Mouse (Mus musculus) layer of hippocampus, adult 11-12 months (tissue): Measurements from ENCODE around the gene D930048N14Rik.
"Not testable (repeated sequence)": the region's sequence is repeated elsewhere in the genome, so short reads cannot be mapped to it uniquely, and the experiment has no call there.

Experiments used
- DNase-seq: peaks from one replicate; pipeline ENCODE4 v3.0.0; 2022; ENCODE audit warnings: low spot score

Gene D930048N14Rik

GRCm38 (mm10) chr11:51650691-51651515 is at the start of gene D930048N14Rik, which contains the start of gene N4bp3:
TSS of gene D930048N14Rik (plus strand) at chr11:51650954.
TSS of gene N4bp3 (minus strand) at chr11:51650842.
- DNase-seq: no peak

GRCm38 (mm10) chr11:51602253-51602652 is 48.5 kb upstream of the D930048N14Rik start:
- DNase-seq: no peak

- DNase-seq: peak; percentile 79
Measured at GRCm38 (mm10) chr11:51605602-51606446, 44.9 kb upstream of the D930048N14Rik start.

- peak; percentile 99 for DNase-seq
Measured at GRCm38 (mm10) chr11:51606447-51607095, 44.2 kb upstream of the D930048N14Rik start, which contains the start of gene Hnrnpab. TSS of gene Hnrnpab (minus strand) at chr11:51606847.

GRCm38 (mm10) chr11:51607096-51607738 is 43.5 kb upstream of the D930048N14Rik start:
- DNase-seq: no peak

GRCm38 (mm10) chr11:51609266-51609909 is 41.4 kb upstream of the D930048N14Rik start:
- no peak for DNase-seq

GRCm38 (mm10) chr11:51609940-51610339 is 40.8 kb upstream of the D930048N14Rik start:
- DNase-seq: not testable (repeated sequence)

- no peak for DNase-seq
Measured at GRCm38 (mm10) chr11:51614256-51614655, 36.5 kb upstream of the D930048N14Rik start.

GRCm38 (mm10) chr11:51615129-51615528 is 35.6 kb upstream of the D930048N14Rik start:
- no peak for DNase-seq

GRCm38 (mm10) chr11:51615601-51616000 is 35.2 kb upstream of the D930048N14Rik start:
- DNase-seq: peak; percentile 42

GRCm38 (mm10) chr11:51616113-51616512 is 34.6 kb upstream of the D930048N14Rik start:
- DNase-seq: not testable (repeated sequence)

GRCm38 (mm10) chr11:51617693-51618092 is 33.1 kb upstream of the D930048N14Rik start:
- DNase-seq: peak; percentile 80

- no peak for DNase-seq
Measured at GRCm38 (mm10) chr11:51618894-51619408, 31.8 kb upstream of the D930048N14Rik start.

- peak; percentile 96 for DNase-seq
Measured at GRCm38 (mm10) chr11:51619409-51620060, 31.2 kb upstream of the D930048N14Rik start, which contains the start of gene Nhp2. TSS of gene Nhp2 (plus strand) at chr11:51619735.

GRCm38 (mm10) chr11:51620084-51620483 is 30.7 kb upstream of the D930048N14Rik start:
- DNase-seq: no peak

- DNase-seq: no peak
Measured at GRCm38 (mm10) chr11:51621776-51622175, 29.0 kb upstream of the D930048N14Rik start.

GRCm38 (mm10) chr11:51622971-51623491 is 27.7 kb upstream of the D930048N14Rik start:
- DNase-seq: peak; percentile 68

- DNase-seq: no peak
Measured at GRCm38 (mm10) chr11:51625187-51625820, 25.4 kb upstream of the D930048N14Rik start.

GRCm38 (mm10) chr11:51627425-51627824 is 23.3 kb upstream of the D930048N14Rik start:
- peak; percentile 56 for DNase-seq
